Mouse (Mus musculus): ENCODE data around the gene Prune1. TPM values are rescaled to one million over a fixed set of nuclear protein-coding genes. Genes with fewer than 3 reads are reported as not detected.
A peak's percentile ranks its signal among the peaks of the same experiment; 100 is the strongest.

Gene Prune1
- polyA plus RNA-seq, 1 experiment, result 43.2 TPM

DNA sequence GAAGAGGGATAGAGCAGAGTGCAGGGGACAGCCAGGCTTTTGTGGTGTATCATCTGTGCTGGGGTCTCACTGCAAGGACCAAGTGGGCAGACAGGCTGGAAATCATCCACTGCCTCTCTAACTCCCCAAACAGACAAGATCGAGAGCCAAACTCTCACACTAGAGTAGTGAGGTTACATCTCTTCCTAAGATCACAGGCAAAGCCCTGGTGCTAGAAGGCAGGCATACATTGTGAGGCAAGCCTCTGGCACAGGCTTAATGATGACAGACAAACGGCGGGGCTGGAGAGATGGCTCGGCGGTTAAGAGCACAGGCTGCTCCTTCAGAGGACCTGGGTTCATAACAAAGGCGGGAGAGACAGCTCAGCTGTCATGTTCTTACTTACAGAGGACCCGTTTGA lies 31.6 kb upstream of the Prune1 start:
- no peaks in the 10 kb centered on the region for H3K27me3 ChIP-seq (ENCODE audit: control insufficient read depth, insufficient read depth, low read length)
- no peak overlapping the region for H3K4me3 ChIP-seq (replicated peaks; ENCODE audit: insufficient read depth, low read depth, low read length)
- no peak for TF ChIP-seq POLR2A (IDR thresholded peaks at IDR 0.05; ENCODE audit: borderline replicate concordance, insufficient read depth, low read length)
- no peak for DNase-seq
- no peak overlapping the region for H3K27ac ChIP-seq (ENCODE audit: insufficient read depth, low read length)
- peaks cover 7% of the 10 kb centered on the region; the same call in 1 of the 2 replicates for H3K4me1 ChIP-seq (ENCODE audit: control insufficient read depth, insufficient read depth, low read length)
- 69% methylated on average over 7 of the region's 7 CpGs for WGBS

DNA sequence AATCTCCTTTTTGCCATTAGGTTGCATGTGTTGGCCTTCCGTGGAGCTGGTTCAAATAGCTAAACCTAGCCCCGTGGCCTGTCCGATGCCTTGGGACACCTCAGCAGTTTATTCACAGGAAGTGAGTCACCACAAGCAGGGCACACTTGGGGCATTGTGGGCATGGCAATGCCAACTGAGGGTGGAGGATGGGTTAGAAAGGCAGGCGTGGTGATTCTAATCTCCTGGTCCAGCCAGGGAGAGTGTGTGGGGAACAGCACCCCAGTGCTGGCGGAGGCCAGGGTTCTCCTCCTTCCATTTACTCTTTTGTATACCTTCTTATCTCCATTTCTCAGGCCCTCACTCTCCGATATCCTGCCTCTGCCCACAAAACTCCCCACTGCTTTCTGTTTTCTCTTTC lies 30.7 kb upstream of the Prune1 start:
- Histone ChIP-seq H3K4me1 (ENCODE audit: control insufficient read depth, insufficient read depth, low read length) (peaks cover 6% of the 10 kb centered on the region; the same call in 1 of the 2 replicates), H3K27ac (ENCODE audit: insufficient read depth, low read length) (no peak overlapping the region), H3K27me3 (ENCODE audit: control insufficient read depth, insufficient read depth, low read length) (no peaks in the 10 kb centered on the region), H3K4me3 (replicated peaks; ENCODE audit: insufficient read depth, low read depth, low read length) (no peak overlapping the region)
- DNase-seq, result no peak
- TF ChIP-seq POLR2A (IDR thresholded peaks at IDR 0.05; ENCODE audit: borderline replicate concordance, insufficient read depth, low read length), result no peak
- TF ChIP-seq CTCF (IDR thresholded peaks at IDR 0.05; ENCODE audit: borderline replicate concordance, insufficient read depth, low read depth, low read length), result no peak
- WGBS, result 80% methylated on average over 6 of the region's 6 CpGs

DNA sequence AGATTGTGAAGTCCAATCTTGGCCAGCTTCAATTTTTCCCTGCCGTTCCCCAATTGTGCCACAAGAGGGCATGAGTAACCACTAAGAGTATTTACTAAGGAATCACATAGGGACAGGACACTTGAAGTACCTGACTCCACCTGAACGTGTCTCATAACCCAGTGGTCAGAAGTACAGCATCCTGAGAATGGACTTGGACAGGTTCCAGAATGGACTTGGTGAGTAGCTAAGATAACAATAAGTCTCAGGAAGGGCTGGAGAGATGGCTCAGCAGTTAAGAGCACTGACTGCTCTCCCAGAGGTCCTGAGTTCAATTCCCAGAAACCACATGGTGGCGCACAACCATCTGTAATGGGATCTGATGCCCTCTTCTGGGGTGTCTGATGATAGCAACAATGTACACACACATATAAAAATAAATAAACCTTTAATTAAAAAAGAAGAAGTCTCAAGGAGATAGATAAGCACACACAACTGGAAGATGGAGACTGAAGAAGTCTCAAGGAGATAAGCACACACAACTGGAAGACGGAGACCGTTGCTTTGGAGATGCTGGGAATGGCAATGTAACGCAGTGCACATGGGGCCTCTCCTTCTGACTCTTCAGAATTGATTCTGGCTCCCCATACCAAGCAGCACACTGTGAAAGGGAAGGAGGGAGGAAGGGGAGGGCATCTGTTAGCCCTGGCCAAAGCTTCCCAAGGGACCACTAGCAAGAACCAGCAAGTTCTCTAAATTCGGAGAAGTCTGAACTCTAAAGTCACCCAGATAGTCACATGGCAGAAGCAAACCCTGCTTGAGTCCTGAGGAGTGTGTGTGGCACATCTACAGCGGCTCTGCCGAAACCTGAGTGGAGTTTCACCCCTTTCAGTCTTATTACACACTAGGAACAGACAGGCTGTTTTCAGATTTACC lies 29.3 kb upstream of the Prune1 start:
- TF ChIP-seq CTCF (IDR thresholded peaks at IDR 0.05; ENCODE audit: borderline replicate concordance, insufficient read depth, low read depth, low read length), result peak; percentile 51; the same call in 1 of the 2 replicates
- no peak for TF ChIP-seq POLR2A (IDR thresholded peaks at IDR 0.05; ENCODE audit: borderline replicate concordance, insufficient read depth, low read length)
- Histone ChIP-seq H3K4me3 (replicated peaks; ENCODE audit: insufficient read depth, low read depth, low read length) (no peak overlapping the region), H3K4me1 (ENCODE audit: control insufficient read depth, insufficient read depth, low read length) (no peaks in the 10 kb centered on the region), H3K27ac (ENCODE audit: insufficient read depth, low read length) (no peak overlapping the region), H3K27me3 (ENCODE audit: control insufficient read depth, insufficient read depth, low read length) (no peaks in the 10 kb centered on the region)
- 63% methylated on average over 9 of the region's 9 CpGs for WGBS
- peak; percentile 71 to 76 for DNase-seq

DNA sequence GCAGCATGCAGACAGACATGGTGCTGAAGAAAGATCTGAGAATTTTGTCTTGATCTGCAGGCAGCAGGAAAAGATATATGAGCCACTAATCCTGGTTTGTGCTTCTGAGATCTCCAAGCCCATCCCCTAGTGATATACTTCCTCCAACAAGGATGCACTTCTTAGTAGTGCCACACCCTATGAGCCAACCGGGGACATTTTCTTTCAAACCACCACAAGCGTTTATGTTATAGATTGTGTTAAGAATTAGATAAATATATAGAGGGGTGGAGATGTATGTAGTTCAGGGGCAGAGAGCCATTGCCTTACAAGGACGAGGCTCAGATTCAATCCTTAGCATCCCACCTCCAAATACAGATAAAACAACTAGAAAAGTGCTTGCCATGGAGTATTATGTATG lies 28.6 kb upstream of the Prune1 start:
- TF ChIP-seq CTCF (IDR thresholded peaks at IDR 0.05; ENCODE audit: borderline replicate concordance, insufficient read depth, low read depth, low read length) (no peak), POLR2A (IDR thresholded peaks at IDR 0.05; ENCODE audit: borderline replicate concordance, insufficient read depth, low read length) (no peak)
- DNase-seq, result no peak
- Histone ChIP-seq H3K27me3 (ENCODE audit: control insufficient read depth, insufficient read depth, low read length) (no peaks in the 10 kb centered on the region), H3K4me1 (ENCODE audit: control insufficient read depth, insufficient read depth, low read length) (no peaks in the 10 kb centered on the region), H3K27ac (ENCODE audit: insufficient read depth, low read length) (no peak overlapping the region), H3K4me3 (replicated peaks; ENCODE audit: insufficient read depth, low read depth, low read length) (no peak overlapping the region)
- WGBS, result 65% methylated on average over 3 of the region's 3 CpGs

DNA sequence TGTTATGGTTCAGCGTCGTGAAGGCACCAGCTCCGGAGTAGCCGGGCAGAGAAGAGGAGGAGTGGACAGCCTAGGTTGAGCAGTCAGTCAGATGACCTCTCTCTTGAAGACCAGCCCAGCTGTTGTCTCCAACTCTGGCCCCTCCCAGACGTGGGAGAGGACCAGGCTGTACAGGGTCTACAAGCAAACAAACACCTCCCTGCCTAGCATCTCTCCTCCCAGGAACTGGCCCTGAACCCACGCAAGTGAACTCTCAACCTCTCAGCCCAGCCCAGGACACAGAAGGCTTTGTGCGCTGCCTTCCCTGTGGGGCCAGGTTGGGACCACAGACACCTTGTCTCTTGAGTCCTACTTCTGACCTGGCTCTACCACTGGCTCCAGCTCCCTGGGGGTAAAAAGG lies 25.2 kb upstream of the Prune1 start, which contains the start of gene Anxa9:
TSS of gene Anxa9 (minus strand) at position 77 of the 400 bp plus-strand sequence.
- no peak for DNase-seq
- Histone ChIP-seq H3K27me3 (ENCODE audit: control insufficient read depth, insufficient read depth, low read length) (no peaks in the 10 kb centered on the region), H3K4me1 (ENCODE audit: control insufficient read depth, insufficient read depth, low read length) (no peaks in the 10 kb centered on the region), H3K27ac (ENCODE audit: insufficient read depth, low read length) (no peak within 1 kb of the TSS), H3K4me3 (replicated peaks; ENCODE audit: insufficient read depth, low read depth, low read length) (no peak within 1 kb of the TSS)
- 81% methylated on average over 7 of the region's 7 CpGs for WGBS
- TF ChIP-seq POLR2A (IDR thresholded peaks at IDR 0.05; ENCODE audit: borderline replicate concordance, insufficient read depth, low read length) (no peak), CTCF (IDR thresholded peaks at IDR 0.05; ENCODE audit: borderline replicate concordance, insufficient read depth, low read depth, low read length) (no peak)

DNA sequence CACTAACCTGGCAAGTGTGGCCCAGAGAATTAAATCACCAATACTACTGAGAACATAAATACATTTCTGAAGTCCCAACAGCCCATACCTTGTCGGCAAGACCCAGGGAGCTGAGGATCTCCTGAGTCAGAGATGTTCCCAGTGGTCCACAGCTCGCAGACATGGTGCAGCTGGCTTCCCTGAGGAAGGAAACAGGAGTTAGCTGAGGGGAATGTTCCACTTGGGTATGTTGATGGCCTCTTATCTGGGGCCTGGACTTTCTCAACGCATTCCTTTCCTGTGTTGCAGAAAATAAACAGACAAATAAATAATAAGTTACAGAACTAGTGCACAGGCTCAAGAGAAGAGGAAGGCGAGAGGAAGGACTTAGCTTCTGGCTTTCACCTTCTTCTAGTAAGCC lies 24.4 kb upstream of the Prune1 start:
- no peaks in the 10 kb centered on the region for H3K4me1 ChIP-seq (ENCODE audit: control insufficient read depth, insufficient read depth, low read length)
- 91% methylated on average over 4 of the region's 4 CpGs for WGBS
- no peak overlapping the region for H3K27ac ChIP-seq (ENCODE audit: insufficient read depth, low read length)
- H3K27me3 ChIP-seq (ENCODE audit: control insufficient read depth, insufficient read depth, low read length), result no peaks in the 10 kb centered on the region
- H3K4me3 ChIP-seq (replicated peaks; ENCODE audit: insufficient read depth, low read depth, low read length), result no peak overlapping the region
- no peak for TF ChIP-seq CTCF (IDR thresholded peaks at IDR 0.05; ENCODE audit: borderline replicate concordance, insufficient read depth, low read depth, low read length)
- no peak for TF ChIP-seq POLR2A (IDR thresholded peaks at IDR 0.05; ENCODE audit: borderline replicate concordance, insufficient read depth, low read length)
- no peak for DNase-seq

DNA sequence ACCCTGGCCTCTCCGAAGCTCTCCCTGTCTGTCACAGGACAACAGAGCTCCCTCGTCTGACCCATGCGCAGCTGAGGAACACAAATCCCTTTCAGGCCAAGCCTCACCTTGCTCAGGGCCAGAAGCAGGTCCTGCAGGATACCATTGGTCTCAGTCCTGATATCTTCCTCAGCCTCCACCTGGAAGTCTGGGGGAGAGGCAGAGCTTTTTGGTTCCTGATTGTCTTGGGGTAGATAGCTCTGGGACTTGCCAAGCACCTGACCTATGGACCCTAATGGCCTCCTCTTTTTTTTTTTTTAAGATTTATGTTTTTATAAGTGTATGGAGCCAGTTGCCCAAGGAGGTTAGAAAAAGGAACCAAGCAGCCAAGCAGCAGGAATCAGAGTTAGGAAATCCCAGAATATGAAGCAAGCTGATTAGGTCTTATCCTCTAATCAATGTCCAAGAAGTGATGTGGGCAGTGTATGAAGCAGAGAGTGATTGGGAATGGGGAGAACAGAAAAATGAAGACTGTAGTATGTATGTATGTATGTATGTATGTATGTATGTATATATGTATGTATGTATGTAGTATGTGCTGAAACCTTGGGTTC lies 19.4 kb upstream of the Prune1 start:
- no peak overlapping the region for H3K4me3 ChIP-seq (replicated peaks; ENCODE audit: insufficient read depth, low read depth, low read length)
- 78% methylated on average over 3 of the region's 3 CpGs for WGBS
- TF ChIP-seq CTCF (IDR thresholded peaks at IDR 0.05; ENCODE audit: borderline replicate concordance, insufficient read depth, low read depth, low read length), result no peak
- no peak overlapping the region for H3K27ac ChIP-seq (ENCODE audit: insufficient read depth, low read length)
- H3K4me1 ChIP-seq (ENCODE audit: control insufficient read depth, insufficient read depth, low read length), result no peaks in the 10 kb centered on the region
- H3K27me3 ChIP-seq (ENCODE audit: control insufficient read depth, insufficient read depth, low read length), result no peaks in the 10 kb centered on the region
- DNase-seq, result no peak

DNA sequence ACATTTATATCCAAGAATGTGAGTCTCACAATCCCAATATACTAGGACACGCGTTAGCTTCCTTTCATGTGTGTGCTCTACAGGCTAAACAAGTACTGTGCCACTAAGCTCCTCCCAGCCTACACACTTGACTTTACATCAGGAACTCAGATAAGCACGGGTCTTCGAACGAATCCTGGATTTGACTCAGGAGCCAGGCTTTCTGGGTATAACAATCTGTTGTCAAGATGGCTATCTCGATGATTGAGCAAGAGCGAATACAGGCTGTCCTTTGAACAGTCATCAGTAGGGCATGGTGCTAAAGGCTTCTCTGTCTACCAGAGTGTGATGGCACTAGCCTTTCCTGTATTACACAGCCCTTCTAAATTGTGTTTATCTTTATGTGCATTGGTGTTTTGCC lies 16.1 kb upstream of the Prune1 start:
- peaks cover 5% of the 10 kb centered on the region for H3K4me1 ChIP-seq (ENCODE audit: control insufficient read depth, insufficient read depth, low read length)
- H3K27ac ChIP-seq (ENCODE audit: insufficient read depth, low read length), result no peak overlapping the region
- H3K27me3 ChIP-seq (ENCODE audit: control insufficient read depth, insufficient read depth, low read length), result no peaks in the 10 kb centered on the region
- 86% methylated on average over 7 of the region's 7 CpGs for WGBS
- no peak overlapping the region for H3K4me3 ChIP-seq (replicated peaks; ENCODE audit: insufficient read depth, low read depth, low read length)
- no peak for DNase-seq
- TF ChIP-seq CTCF (IDR thresholded peaks at IDR 0.05; ENCODE audit: borderline replicate concordance, insufficient read depth, low read depth, low read length) (no peak), POLR2A (IDR thresholded peaks at IDR 0.05; ENCODE audit: borderline replicate concordance, insufficient read depth, low read length) (no peak)

Data from cerebellum, adult 2 months (tissue).